In the genomic region with DNA sequence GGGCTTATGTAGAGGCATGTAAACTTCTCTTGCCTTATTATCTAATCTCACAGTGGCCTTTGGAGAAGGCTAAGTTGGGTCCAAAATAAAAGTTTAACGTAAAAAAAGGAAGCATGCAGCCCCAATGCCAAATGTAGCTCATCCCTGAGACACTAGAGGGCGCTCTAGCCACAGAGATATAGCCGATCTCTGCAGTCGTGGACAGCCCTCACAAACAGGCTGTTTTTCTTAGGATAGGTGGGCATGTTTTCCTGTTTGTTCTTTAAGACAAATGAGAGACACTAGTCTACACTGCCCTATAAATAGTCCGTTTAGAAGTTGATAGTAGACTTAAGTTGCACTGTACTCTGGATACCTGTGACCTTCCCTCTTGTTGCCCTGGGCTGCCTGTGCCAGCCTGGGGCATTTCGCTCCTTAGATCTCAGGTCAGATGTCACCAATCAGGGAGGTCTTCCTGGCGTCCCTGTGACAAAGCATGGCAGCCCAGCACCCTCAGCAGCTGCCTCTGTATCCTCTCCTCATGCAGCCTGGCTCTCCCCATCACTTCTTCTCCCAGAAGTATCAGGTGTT, we compare ENCODE assay signal across 8 mouse cellular contexts. TPM values are rescaled to one million over a fixed set of nuclear protein-coding genes. Genes with fewer than 3 reads are reported as not detected.
A peak's percentile ranks its signal among the peaks of the same experiment; 100 is the strongest.
DNase-seq lines count a peak whose midpoint lies in the region; ATAC-seq and TF ChIP-seq lines count a peak whose summit lies in the region.

No protein-coding gene starts in this region.

- TF ChIP-seq CTCF in kidney, postnatal 0 days (IDR thresholded peaks at IDR 0.05; ENCODE audit: low read depth): peak; percentile 88

- H3K4me3 ChIP-seq in heart, embryonic 11.5 days (ENCODE audit: low read depth, low read length): no peak overlapping the region
- no peak overlapping the region for H3K4me3 ChIP-seq in kidney, postnatal 0 days (replicated peaks; ENCODE audit: low read depth, low read length)
- H3K4me3 ChIP-seq in liver, embryonic 16.5 days (ENCODE audit: low read depth, low read length): no peak overlapping the region
- H3K4me3 ChIP-seq in neural tube, embryonic 13.5 days: no peak overlapping the region

- no peak overlapping the region for H3K4me2 ChIP-seq in heart, embryonic 11.5 days
- H3K4me2 ChIP-seq in kidney, postnatal 0 days (ENCODE audit: low read length): no peak overlapping the region
- no peak overlapping the region for H3K4me2 ChIP-seq in liver, embryonic 16.5 days (ENCODE audit: low read depth, low read length)
- no peak overlapping the region for H3K4me2 ChIP-seq in neural tube, embryonic 13.5 days

- 15% methylated on average over 7 of the region's 7 CpGs for WGBS in heart, embryonic 11.5 days (ENCODE audit: insufficient replicate concordance)
- WGBS in kidney, postnatal 0 days: 14% methylated on average over 7 of the region's 7 CpGs
- 12% methylated on average over 7 of the region's 7 CpGs for WGBS in liver, embryonic 16.5 days (ENCODE audit: insufficient replicate concordance)
- 16% methylated on average over 7 of the region's 7 CpGs for whole genome bisulfite sequencing in neural tube, embryonic 13.5 days

- peak; percentile 24 for ATAC-seq in heart, embryonic 11.5 days (replicated peaks; ENCODE audit: insufficient number of reproducible peaks, low FRiP score, low TSS enrichment)
- ATAC-seq in kidney, postnatal 0 days (replicated peaks; ENCODE audit: low FRiP score, low read depth): peak; percentile 33
- 0 out of 2 replicates have a peak, but pooled peaks have one; percentile 35 for ATAC-seq in liver, embryonic 16.5 days (ENCODE audit: low read depth)
- ATAC-seq in neural tube, embryonic 13.5 days (ENCODE audit: low read depth): peak; percentile 73

- no peak overlapping the region for H3K9ac ChIP-seq in heart, embryonic 11.5 days (ENCODE audit: low read depth, low read length)
- no peak overlapping the region for H3K9ac ChIP-seq in kidney, postnatal 0 days (ENCODE audit: low read depth, low read length)
- H3K9ac ChIP-seq in liver, embryonic 16.5 days (ENCODE audit: low read depth, low read length): no peak overlapping the region
- H3K9ac ChIP-seq in neural tube, embryonic 13.5 days: no peak overlapping the region

- H3K36me3 ChIP-seq in heart, embryonic 11.5 days (ENCODE audit: control insufficient read depth, insufficient read depth, low read length): no peaks in the 10 kb centered on the region
- no peaks in the 10 kb centered on the region for H3K36me3 ChIP-seq in kidney, postnatal 0 days (ENCODE audit: insufficient read depth, low read length)
- no peaks in the 10 kb centered on the region for H3K36me3 ChIP-seq in liver, embryonic 16.5 days (ENCODE audit: control insufficient read depth, insufficient read depth)
- H3K36me3 ChIP-seq in neural tube, embryonic 13.5 days: no peaks in the 10 kb centered on the region

- peak; percentile 84 for DNase-seq in CD4-positive, CD25-positive, alpha-beta regulatory T cell, adult 2 months (ENCODE audit: low read depth, low spot score)
- peak; percentile 75 for DNase-seq in ZHBTc4 (ENCODE audit: low read depth, low spot score)
- peak; percentile 89 for DNase-seq in embryo, embryonic 10 days (ENCODE audit: low spot score)
- DNase-seq in kidney, postnatal 0 days (ENCODE audit: low spot score): peak; percentile 80
- peak; percentile 45 for DNase-seq in testis, postnatal 14 days (ENCODE audit: low spot score)

- H3K27me3 ChIP-seq in heart, embryonic 11.5 days (ENCODE audit: control insufficient read depth, insufficient read depth, low read length): no peaks in the 10 kb centered on the region
- no peaks in the 10 kb centered on the region for H3K27me3 ChIP-seq in kidney, postnatal 0 days (ENCODE audit: insufficient read depth, low read length)
- H3K27me3 ChIP-seq in liver, embryonic 16.5 days (ENCODE audit: control insufficient read depth, insufficient read depth, low read depth, low read length): no peaks in the 10 kb centered on the region
- H3K27me3 ChIP-seq in neural tube, embryonic 13.5 days: no peaks in the 10 kb centered on the region

- H3K9me3 ChIP-seq in heart, embryonic 11.5 days (replicated peaks; ENCODE audit: control insufficient read depth, low read length): no peaks in the 10 kb centered on the region
- no peaks in the 10 kb centered on the region for H3K9me3 ChIP-seq in kidney, postnatal 0 days (replicated peaks; ENCODE audit: low read length)
- H3K9me3 ChIP-seq in liver, embryonic 16.5 days (replicated peaks; ENCODE audit: control insufficient read depth, low read length): no peaks in the 10 kb centered on the region
- H3K9me3 ChIP-seq in neural tube, embryonic 13.5 days: no peaks in the 10 kb centered on the region

- no peak overlapping the region for H3K27ac ChIP-seq in heart, embryonic 11.5 days (ENCODE audit: low read depth, low read length)
- no peak overlapping the region for H3K27ac ChIP-seq in kidney, postnatal 0 days
- no peak overlapping the region for H3K27ac ChIP-seq in liver, embryonic 16.5 days (ENCODE audit: low read length)
- no peak overlapping the region for H3K27ac ChIP-seq in neural tube, embryonic 13.5 days (replicated peaks)

- no peaks in the 10 kb centered on the region for H3K4me1 ChIP-seq in heart, embryonic 11.5 days (ENCODE audit: control insufficient read depth, insufficient read depth, low read length)
- H3K4me1 ChIP-seq in kidney, postnatal 0 days (replicated peaks; ENCODE audit: insufficient read depth, low read length): no peaks in the 10 kb centered on the region
- H3K4me1 ChIP-seq in liver, embryonic 16.5 days (ENCODE audit: control insufficient read depth, low read depth, low read length): no peaks in the 10 kb centered on the region; the same call in 1 of the 2 replicates
- no peaks in the 10 kb centered on the region for H3K4me1 ChIP-seq in neural tube, embryonic 13.5 days (replicated peaks)

RNA-seq across cellular contexts. Expression of a gene that starts 9.5 kb away (rescaled TPM):
- 73.9 and 76.8 TPM in 2 replicates for polyA plus RNA-seq in heart, embryonic 11.5 days (2014; fragmentation: Nextera tagmentation; extraction: Ambion mirVana)
- 45.7 and 47.9 TPM in 2 replicates for polyA plus RNA-seq in kidney, postnatal 0 days (2015; fragmentation: Nextera tagmentation; extraction: Ambion mirVana)
- 22.1 and 23.1 TPM in 2 replicates for polyA plus RNA-seq in liver, embryonic 16.5 days (2015; fragmentation: Nextera tagmentation; extraction: Ambion mirVana)
- polyA plus RNA-seq in neural tube, embryonic 13.5 days (2015; fragmentation: Nextera tagmentation; extraction: Ambion mirVana): 10.2 TPM in 2 replicates
